Mouse (Mus musculus): ENCODE measurements around the gene Lmntd1. TPM values are rescaled to one million over a fixed set of nuclear protein-coding genes. Genes with fewer than 3 reads are reported as not detected.

Gene Lmntd1
- polyA plus RNA-seq, 1 experiment, result not detected

DNA sequence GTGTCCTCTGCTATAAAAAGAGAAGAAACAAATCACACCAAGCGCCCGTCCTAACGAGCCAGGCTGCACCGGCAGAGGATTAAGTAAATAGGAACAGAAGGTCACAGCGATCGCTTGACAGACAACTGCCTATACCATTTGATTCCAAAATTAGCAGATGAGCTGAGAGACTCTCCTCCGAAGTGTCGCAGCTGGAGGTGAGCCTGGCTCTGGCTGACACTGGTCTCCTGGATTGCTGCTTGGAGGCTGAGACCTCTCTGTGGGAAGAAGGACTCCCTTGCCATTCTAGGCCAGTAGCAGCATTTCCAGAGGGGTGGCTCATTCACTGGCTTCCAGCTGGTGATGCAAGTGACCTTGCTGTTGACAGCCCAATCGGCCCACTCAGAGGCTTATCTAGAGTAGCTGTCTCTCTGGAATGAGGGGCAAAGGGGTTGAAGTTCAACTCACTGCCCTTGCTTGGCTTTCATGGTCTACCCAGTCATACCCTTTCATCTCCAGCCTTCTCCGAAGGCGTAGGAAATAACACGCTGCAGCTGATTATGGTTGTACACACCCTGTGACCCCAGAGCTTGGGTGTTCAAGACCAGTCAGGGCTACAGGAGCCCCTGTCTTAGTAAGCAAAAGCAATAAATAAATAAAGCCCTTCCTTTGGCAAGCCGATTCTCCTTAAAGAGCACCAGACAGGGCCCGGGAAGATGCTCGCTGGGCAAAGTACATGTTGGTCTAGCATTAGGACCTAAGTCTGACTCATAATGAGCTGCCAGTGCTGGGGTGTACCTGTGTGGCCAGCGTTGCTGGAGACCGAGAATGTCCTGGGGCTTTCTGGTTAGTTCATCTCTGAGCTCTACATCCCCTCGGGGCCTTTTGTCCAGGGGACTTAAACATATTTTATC is 278.0 kb downstream of the Lmntd1 start:
- TF ChIP-seq POLR2A (IDR thresholded peaks at IDR 0.05; ENCODE audit: insufficient read depth, low read depth, low read length), result no peak
- TF ChIP-seq CTCF (IDR thresholded peaks at IDR 0.05; ENCODE audit: insufficient read depth, low read depth, low read length), result no peak
- Histone ChIP-seq H3K27ac (ENCODE audit: insufficient read depth, low read depth, low read length) (no peak overlapping the region), H3K4me1 (ENCODE audit: control insufficient read depth, insufficient read depth, low read length) (no peaks in the 10 kb centered on the region; the same call in 1 of the 2 replicates), H3K4me3 (ENCODE audit: insufficient read depth, low read depth, low read length) (no peak overlapping the region)
- 86% methylated on average over 18 of the region's 18 CpGs for WGBS

GRCm38 (mm10) chr6:145334211-145334610 is 279.9 kb downstream of the Lmntd1 start:
- no peak for TF ChIP-seq CTCF (IDR thresholded peaks at IDR 0.05; ENCODE audit: insufficient read depth, low read depth, low read length)
- no peak for TF ChIP-seq POLR2A (IDR thresholded peaks at IDR 0.05; ENCODE audit: insufficient read depth, low read depth, low read length)
- 96% methylated on average over 3 of the region's 3 CpGs for WGBS
- 0 out of 2 replicates have a peak, but pooled peaks cover under 1% of the 10 kb centered on the region for H3K4me1 ChIP-seq (ENCODE audit: control insufficient read depth, insufficient read depth, low read length)
- H3K4me3 ChIP-seq (ENCODE audit: insufficient read depth, low read depth, low read length), result no peak overlapping the region
- no peak overlapping the region for H3K27ac ChIP-seq (ENCODE audit: insufficient read depth, low read depth, low read length)

GRCm38 (mm10) chr6:145326141-145326806 is 287.8 kb downstream of the Lmntd1 start:
- H3K27ac ChIP-seq (ENCODE audit: insufficient read depth, low read depth, low read length), result no peak overlapping the region
- H3K4me3 ChIP-seq (ENCODE audit: insufficient read depth, low read depth, low read length), result no peak overlapping the region
- H3K4me1 ChIP-seq (ENCODE audit: control insufficient read depth, insufficient read depth, low read length), result peaks cover 11% of the 10 kb centered on the region
- 87% methylated on average over 12 of the region's 12 CpGs for WGBS
- TF ChIP-seq POLR2A (IDR thresholded peaks at IDR 0.05; ENCODE audit: insufficient read depth, low read depth, low read length) (no peak), CTCF (IDR thresholded peaks at IDR 0.05; ENCODE audit: insufficient read depth, low read depth, low read length) (no peak)

DNA sequence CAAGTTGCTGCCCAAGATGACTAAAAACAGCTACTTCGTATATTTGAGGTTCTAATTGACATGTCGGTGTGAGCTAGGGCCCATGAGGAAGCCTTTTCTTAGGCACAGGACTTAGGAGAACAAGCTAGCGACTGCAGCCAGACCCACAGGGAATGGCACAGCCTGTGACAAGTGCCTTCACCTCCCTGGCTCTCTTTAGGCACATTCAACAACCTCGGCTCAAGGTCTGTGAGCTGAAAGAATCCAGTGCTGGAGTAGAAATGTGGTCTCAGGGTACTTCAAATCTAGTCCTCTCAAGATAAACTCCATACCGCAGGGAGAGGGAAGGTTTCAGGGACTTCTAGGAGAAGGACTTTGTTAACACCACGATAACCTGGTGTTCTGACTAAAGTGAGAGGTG is 289.0 kb downstream of the Lmntd1 start:
- WGBS, result 78% methylated on average over 6 of the region's 6 CpGs
- TF ChIP-seq POLR2A (IDR thresholded peaks at IDR 0.05; ENCODE audit: insufficient read depth, low read depth, low read length) (no peak), CTCF (IDR thresholded peaks at IDR 0.05; ENCODE audit: insufficient read depth, low read depth, low read length) (no peak)
- Histone ChIP-seq H3K27ac (ENCODE audit: insufficient read depth, low read depth, low read length) (no peak overlapping the region), H3K4me1 (ENCODE audit: control insufficient read depth, insufficient read depth, low read length) (peaks cover 11% of the 10 kb centered on the region), H3K4me3 (ENCODE audit: insufficient read depth, low read depth, low read length) (no peak overlapping the region)

- no peak overlapping the region for H3K4me3 ChIP-seq (ENCODE audit: insufficient read depth, low read depth, low read length)
- TF ChIP-seq CTCF (IDR thresholded peaks at IDR 0.05; ENCODE audit: insufficient read depth, low read depth, low read length) (no peak), POLR2A (IDR thresholded peaks at IDR 0.05; ENCODE audit: insufficient read depth, low read depth, low read length) (no peak)
- no peak overlapping the region for H3K27ac ChIP-seq (ENCODE audit: insufficient read depth, low read depth, low read length)
- 71% methylated on average over 7 of the region's 7 CpGs for WGBS
- peaks cover 11% of the 10 kb centered on the region for H3K4me1 ChIP-seq (ENCODE audit: control insufficient read depth, insufficient read depth, low read length)
These were observed 289.6 kb downstream of the Lmntd1 start for GRCm38 (mm10) chr6:145324470-145324869.

DNA sequence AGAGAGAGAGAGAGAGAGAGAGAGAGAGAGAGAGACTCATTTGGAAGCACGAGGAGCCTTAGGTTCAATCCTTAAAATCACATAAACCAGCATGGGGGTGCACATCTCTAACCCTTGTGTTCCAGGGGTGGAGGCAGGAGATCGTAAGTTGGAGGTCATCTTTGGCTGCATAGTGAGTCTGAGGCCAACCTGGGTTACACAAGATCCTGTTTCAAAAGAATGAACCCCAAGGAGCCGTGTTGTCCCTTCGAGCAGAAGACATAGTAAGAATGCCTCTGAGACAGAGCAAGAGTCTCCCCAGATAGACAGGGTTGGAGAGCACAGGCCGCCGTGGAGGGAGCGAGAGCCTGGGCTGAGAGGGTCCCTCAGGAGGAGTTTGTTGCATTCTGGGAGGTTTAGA is 291.9 kb downstream of the Lmntd1 start:
- H3K27ac ChIP-seq (ENCODE audit: insufficient read depth, low read depth, low read length), result peak overlapping the region; percentile 49; the same call in 1 of the 2 replicates
- H3K4me3 ChIP-seq (ENCODE audit: insufficient read depth, low read depth, low read length), result no peak overlapping the region
- 74% methylated on average over 7 of the region's 7 CpGs for WGBS
- H3K4me1 ChIP-seq (ENCODE audit: control insufficient read depth, insufficient read depth, low read length), result peaks cover 7% of the 10 kb centered on the region
- no peak for TF ChIP-seq CTCF (IDR thresholded peaks at IDR 0.05; ENCODE audit: insufficient read depth, low read depth, low read length)
- TF ChIP-seq POLR2A (IDR thresholded peaks at IDR 0.05; ENCODE audit: insufficient read depth, low read depth, low read length), result no peak

- Histone ChIP-seq H3K4me3 (ENCODE audit: insufficient read depth, low read depth, low read length) (no peak overlapping the region), H3K27ac (ENCODE audit: insufficient read depth, low read depth, low read length) (no peak overlapping the region), H3K4me1 (ENCODE audit: control insufficient read depth, insufficient read depth, low read length) (peaks cover 7% of the 10 kb centered on the region)
- WGBS, result 91% methylated on average over 10 of the region's 10 CpGs
- no peak for TF ChIP-seq POLR2A (IDR thresholded peaks at IDR 0.05; ENCODE audit: insufficient read depth, low read depth, low read length)
- TF ChIP-seq CTCF (IDR thresholded peaks at IDR 0.05; ENCODE audit: insufficient read depth, low read depth, low read length), result no peak
These were observed 294.0 kb downstream of the Lmntd1 start for GRCm38 (mm10) chr6:145320156-145320555.

Other genes starting within 250 kb of the Lmntd1 start
- not detected in 2 replicates for gene Tuba3b, start 1.4 kb upstream of the Lmntd1 start, polyA plus RNA-seq (2012; ENCODE audit: insufficient read depth, insufficient read length, low replicate concordance, missing spikeins)
- gene Rassf8, start 132.4 kb upstream of the Lmntd1 start, polyA plus RNA-seq (2012; ENCODE audit: insufficient read depth, insufficient read length, low replicate concordance, missing spikeins), result not detected in 2 replicates

All from olfactory bulb, adult 2 months (tissue).